Comparison of ENCODE assay signal across 20 mouse cellular contexts in the genomic region with DNA sequence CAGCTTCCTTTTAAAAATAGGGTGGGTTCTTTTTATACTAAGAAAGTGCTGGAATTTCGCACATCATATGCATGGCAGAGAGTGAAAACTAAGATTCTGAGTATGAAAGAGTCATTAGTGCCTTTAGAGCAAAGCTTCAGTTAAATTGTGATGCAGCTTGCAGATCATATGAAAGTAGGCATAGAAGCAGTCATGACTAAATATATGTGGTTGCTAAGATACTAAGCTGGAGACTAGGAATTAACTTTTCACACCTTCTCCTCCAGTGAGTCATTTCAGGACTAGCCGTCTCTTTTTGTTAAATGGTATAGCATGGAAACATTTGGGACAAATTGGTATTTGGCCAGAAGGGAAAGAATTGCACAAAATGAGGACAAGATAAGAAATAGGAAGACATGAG. TPM values are rescaled to one million over a fixed set of nuclear protein-coding genes. Genes with fewer than 3 reads are reported as not detected.
DNase-seq lines count a peak whose midpoint lies in the region; ATAC-seq and TF ChIP-seq lines count a peak whose summit lies in the region.
"Had no signal": no experiment of that assay in that cellular context is flagged by ENCODE, and none has a peak within 500 bp of the region (broad histone marks: within the 10 kb centered on the region; RNA-seq: fewer than 3 reads in every experiment).

No protein-coding gene starts in this region.

- peak; percentile 82 for ATAC-seq in forebrain, postnatal 0 days
- no peak; the same call in 1 of the 2 replicates for ATAC-seq in forebrain, embryonic 13.5 days
- ATAC-seq: forebrain, embryonic 14.5 days; hindbrain, embryonic 16.5 days had no signal

- TF ChIP-seq POLR2A in brain, embryonic 14.5 days (IDR thresholded peaks at IDR 0.05; ENCODE audit: borderline replicate concordance, extremely low read depth, insufficient read depth, insufficient read length, poor library complexity, severe bottlenecking) = no peak

- H3K9ac ChIP-seq in forebrain, postnatal 0 days = no peak overlapping the region
- H3K9ac ChIP-seq in forebrain, embryonic 13.5 days = no peak overlapping the region
- H3K9ac ChIP-seq: embryonic facial prominence, embryonic 13.5 days; hindbrain, embryonic 12.5 days had no signal

- no peak overlapping the region for H3K4me3 ChIP-seq in forebrain, postnatal 0 days (ENCODE audit: low read depth, low read length)
- no peak overlapping the region for H3K4me3 ChIP-seq in forebrain, embryonic 13.5 days
- no peak overlapping the region for H3K4me3 ChIP-seq in left cerebral cortex, adult 2 months
- H3K4me3 ChIP-seq: embryonic facial prominence, embryonic 13.5 days; heart, embryonic 10.5 days; hindbrain, embryonic 12.5 days had no signal

- no peak overlapping the region for H3K4me2 ChIP-seq in forebrain, postnatal 0 days (ENCODE audit: low read depth)
- H3K4me2 ChIP-seq in forebrain, embryonic 13.5 days = no peak overlapping the region
- H3K4me2 ChIP-seq: embryonic facial prominence, embryonic 13.5 days; hindbrain, embryonic 12.5 days had no signal

- WGBS in forebrain, postnatal 0 days = 60% methylated on average over 2 of the region's 2 CpGs
- WGBS in forebrain, embryonic 13.5 days = 72% methylated on average over 2 of the region's 2 CpGs

- no peaks in the 10 kb centered on the region for H3K27me3 ChIP-seq in forebrain, postnatal 0 days (ENCODE audit: insufficient read depth, low read length)
- 0 out of 2 replicates have a peak, but pooled peaks cover 4% of the 10 kb centered on the region for H3K27me3 ChIP-seq in forebrain, embryonic 13.5 days

- no peaks in the 10 kb centered on the region for H3K36me3 ChIP-seq in forebrain, postnatal 0 days (ENCODE audit: insufficient read depth)
- H3K36me3 ChIP-seq in forebrain, embryonic 13.5 days (ENCODE audit: poor library complexity, severe bottlenecking) = no peaks in the 10 kb centered on the region
- H3K36me3 ChIP-seq: embryonic facial prominence, embryonic 13.5 days; heart, embryonic 10.5 days; hindbrain, embryonic 12.5 days had no signal

- H3K9me3 ChIP-seq in forebrain, postnatal 0 days (ENCODE audit: low read length) = no peaks in the 10 kb centered on the region
- H3K9me3 ChIP-seq in forebrain, embryonic 13.5 days (replicated peaks) = no peaks in the 10 kb centered on the region
- H3K9me3 ChIP-seq: embryonic facial prominence, embryonic 13.5 days; heart, embryonic 10.5 days; hindbrain, embryonic 12.5 days had no signal

- DNase-seq in forebrain, postnatal 0 days = peak; percentile 35
- no peak for DNase-seq in left cerebral cortex, adult 2 months (ENCODE audit: extremely low spot score in 1 of 2, low spot score in 2 of 2)
- no peak for DNase-seq in left cerebral cortex, postnatal 4 days
- DNase-seq in brain, embryonic 14.5 days (ENCODE audit: low read depth) = peak; percentile 9
- DNase-seq in telencephalon, adult 2 months (ENCODE audit: low read depth, low spot score) = peak; percentile 85
- DNase-seq in layer of hippocampus, postnatal 10 days (ENCODE audit: low spot score in 2 of 2) = no peak
- DNase-seq: adrenal gland, postnatal 10 days; cerebellum, adult 18-20 months; cerebellum, adult 9-11 months; cerebellum, postnatal 36 days; gastrocnemius, postnatal 10 days; heart, adult 18-20 months; heart, postnatal 10 days; heart, postnatal 4 days had no signal

- H3K4me1 ChIP-seq in forebrain, postnatal 0 days (ENCODE audit: insufficient read depth) = no peaks in the 10 kb centered on the region
- no peaks in the 10 kb centered on the region for H3K4me1 ChIP-seq in forebrain, embryonic 13.5 days
- H3K4me1 ChIP-seq: embryonic facial prominence, embryonic 13.5 days; heart, embryonic 10.5 days; hindbrain, embryonic 12.5 days had no signal

- no peak for TF ChIP-seq CTCF in forebrain, postnatal 0 days (IDR thresholded peaks at IDR 0.05; ENCODE audit: low read depth)
- TF ChIP-seq CTCF in left cerebral cortex, adult 2 months (IDR thresholded peaks at IDR 0.05) = no peak
- no peak for TF ChIP-seq CTCF in brain, embryonic 14.5 days (IDR thresholded peaks at IDR 0.05; ENCODE audit: borderline replicate concordance, extremely low read depth, insufficient read depth, insufficient read length)

- intact Hi-C loops in left cerebral cortex, adult 2 months (cut with DNase I) = loop anchor here (5.0 kb wide), 1 partner anchor 37 kb away; no protein-coding TSS in a partner anchor
- intact Hi-C loops in left cerebral cortex, postnatal 4 days (cut with DNase I) = no loop called here

- H3K27ac ChIP-seq in forebrain, postnatal 0 days (ENCODE audit: low read depth, low read length) = peak overlapping the region; percentile 57; the same call in 1 of the 2 replicates
- H3K27ac ChIP-seq in forebrain, embryonic 13.5 days = no peak overlapping the region
- peak overlapping the region; percentile 53; the same call in 1 of the 2 replicates for H3K27ac ChIP-seq in left cerebral cortex, adult 2 months
- H3K27ac ChIP-seq: embryonic facial prominence, embryonic 13.5 days; heart, embryonic 10.5 days; hindbrain, embryonic 12.5 days had no signal

RNA-seq across cellular contexts. Expression of a gene that starts 24.1 kb away (rescaled TPM):
- total RNA-seq in forebrain, postnatal 0 days (2014; rRNA removed) = 431 and 491 TPM in 2 replicates
- 290 and 385 TPM in 2 replicates for polyA plus RNA-seq in forebrain, postnatal 0 days (2015; fragmentation: Nextera tagmentation; extraction: Ambion mirVana)
- polyA plus RNA-seq in forebrain, embryonic 13.5 days (2015; fragmentation: Nextera tagmentation; extraction: Ambion mirVana) = 331 and 351 TPM in 2 replicates
- 100 to 1,000 TPM; 598 to 621 TPM for total RNA-seq in left cerebral cortex, adult 2 months (2021)
- total RNA-seq in left cerebral cortex, postnatal 4 days (2021) = 100 to 1,000 TPM; 480 to 514 TPM
- 198 and 228 TPM in 2 replicates for polyA plus RNA-seq in brain, embryonic 14.5 days (2012; rRNA removed)
- 100 to 1,000 TPM; 755 to 812 TPM for total RNA-seq in layer of hippocampus, postnatal 10 days (2021)

RNA-seq across cellular contexts. Expression of a gene that starts 44.3 kb away (rescaled TPM):
- total RNA-seq in forebrain, postnatal 0 days (2014; rRNA removed) = 6.8 and 7.4 TPM in 2 replicates
- polyA plus RNA-seq in forebrain, postnatal 0 days (2015; fragmentation: Nextera tagmentation; extraction: Ambion mirVana) = 8.0 and 8.5 TPM in 2 replicates
- polyA plus RNA-seq in forebrain, embryonic 13.5 days (2015; fragmentation: Nextera tagmentation; extraction: Ambion mirVana) = 12.4 and 16.1 TPM in 2 replicates
- 10 to 100 TPM; 12.8 to 14.1 TPM for total RNA-seq in left cerebral cortex, adult 2 months (2021)
- total RNA-seq in left cerebral cortex, postnatal 4 days (2021) = 10 to 100 TPM; 11.7 to 12.2 TPM
- polyA plus RNA-seq in brain, embryonic 14.5 days (2012; rRNA removed) = 12.3 and 16.0 TPM in 2 replicates
- 10 to 100 TPM in 1 of 2 experiments, 1 to 10 TPM in 1; 8.6 to 11.4 TPM for total RNA-seq in layer of hippocampus, postnatal 10 days (2021)

Comparison
In these comparisons a context has a peak if more than half of its experiments do, and no peak if none do; other contexts are left out.
1. DNase-seq: peak in forebrain, postnatal 0 days (single experiment), brain, embryonic 14.5 days (single experiment) and telencephalon, adult 2 months (single experiment); none in left cerebral cortex, adult 2 months (0 of 2), left cerebral cortex, postnatal 4 days (single experiment) and layer of hippocampus, postnatal 10 days (0 of 2).